Mouse (Mus musculus) bone marrow macrophage, adult 2 months (primary cell): ENCODE measurements around the gene AA792892.
"Not testable (repeated sequence)": the region's sequence is repeated elsewhere in the genome, so short reads cannot be mapped to it uniquely, and the experiment has no call there.

ENCODE experiments used
- CTCF ChIP-seq: IDR thresholded peaks from 2 replicates; pipeline ENCODE4 v1.5.1; 2012; ENCODE audit warnings: low read depth, mild to moderate bottlenecking, low read length, moderate library complexity
- POLR2A ChIP-seq: IDR thresholded peaks from 2 replicates; pipeline ENCODE4 v1.6.1; 2012; ENCODE audit warnings: mild to moderate bottlenecking, low read depth, low read length, borderline replicate concordance

DNA sequence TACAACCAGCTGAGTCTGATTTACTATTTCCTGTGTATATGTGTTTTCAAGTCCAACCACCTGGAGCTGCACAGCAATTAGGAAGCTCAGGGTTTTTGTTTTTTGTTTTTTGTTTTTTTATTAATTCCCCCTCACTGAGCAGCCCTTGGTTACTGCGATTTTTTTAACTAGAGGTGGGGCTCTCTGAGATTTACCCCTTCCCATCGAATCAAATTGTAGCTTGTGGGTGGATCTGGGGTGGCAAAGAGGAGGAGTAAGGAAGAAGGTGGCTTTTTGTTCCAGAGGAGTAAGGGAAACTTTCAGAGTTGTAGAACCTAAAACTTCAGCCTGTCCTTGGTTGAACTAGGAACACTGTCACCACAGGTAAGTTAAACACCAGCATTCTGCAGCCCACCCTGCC is at the start of gene AA792892:
- TF ChIP-seq CTCF, POLR2A: not testable (repeated sequence)
